Mouse (Mus musculus) limb, embryonic 12.5 days (tissue): ENCODE data around the gene Zfp112. TPM values are rescaled to one million over a fixed set of nuclear protein-coding genes. Genes with fewer than 3 reads are reported as not detected.

Source experiments
- polyA plus RNA-seq: library from polyadenylated mRNA; unstranded; fragments of >200 nt; fragmentation: Nextera tagmentation; extraction: Ambion mirVana; gene quantifications from 2 replicates; pipeline ENCODE4 v1.2.1, GENCODE M21; 2016

Gene Zfp112
- polyA plus RNA-seq, 1 experiment from 2014 or later: 5.8 TPM

Other genes with a start within 250 kb of the Zfp112 start
- not detected in 2 replicates for gene Vmn1r177, start 245.9 kb upstream of the Zfp112 start, polyA plus RNA-seq
- not detected in 2 replicates for gene Vmn1r178, start 220.3 kb upstream of the Zfp112 start, polyA plus RNA-seq
- gene Vmn1r179, start 185.3 kb upstream of the Zfp112 start, polyA plus RNA-seq: not detected in 2 replicates
- gene Vmn1r180, start 161.7 kb upstream of the Zfp112 start, polyA plus RNA-seq: not detected in 2 replicates
- gene Vmn1r181, start 137.7 kb upstream of the Zfp112 start, polyA plus RNA-seq: not detected in 2 replicates
- gene V1rd19, start 110.6 kb upstream of the Zfp112 start, polyA plus RNA-seq: not detected in 2 replicates
- gene Vmn1r183, start 59.1 kb upstream of the Zfp112 start, polyA plus RNA-seq: not detected in 2 replicates
- gene Zfp180, start 30.4 kb upstream of the Zfp112 start, polyA plus RNA-seq: 27.7 and 29.7 TPM in 2 replicates
- gene Zfp235, start 21.9 kb downstream of the Zfp112 start, polyA plus RNA-seq: 17.4 and 17.5 TPM in 2 replicates
- 6.0 and 6.4 TPM in 2 replicates for gene Zfp114, start 62.7 kb downstream of the Zfp112 start, polyA plus RNA-seq
- gene Zfp111, start 99.1 kb downstream of the Zfp112 start, polyA plus RNA-seq: 12.3 and 12.5 TPM in 2 replicates
- gene Zfp109, start 125.2 kb downstream of the Zfp112 start, polyA plus RNA-seq: 7.1 and 7.5 TPM in 2 replicates
- 4.2 and 4.8 TPM in 2 replicates for gene Zfp108, start 142.5 kb downstream of the Zfp112 start, polyA plus RNA-seq
- gene Zfp93, start 158.1 kb downstream of the Zfp112 start, polyA plus RNA-seq: 10.0 and 12.0 TPM in 2 replicates
- 57.6 and 61.1 TPM in 2 replicates for gene Zfp61, start 188.9 kb downstream of the Zfp112 start, polyA plus RNA-seq
- gene Zfp94, start 204.4 kb downstream of the Zfp112 start, polyA plus RNA-seq: 15.6 and 15.9 TPM in 2 replicates
- gene Tescl, start 221.6 kb downstream of the Zfp112 start, polyA plus RNA-seq: 0.25 TPM in 1 of 2 replicates, not detected in the other
- not detected in 2 replicates for gene Lypd5, start 236.9 kb downstream of the Zfp112 start, polyA plus RNA-seq